Mouse (Mus musculus): ENCODE results near the gene Fbxo5. TPM values are rescaled to one million over a fixed set of nuclear protein-coding genes. Genes with fewer than 3 reads are reported as not detected.

Gene Fbxo5
- 60.9 and 80.3 TPM in 2 replicates for polyA plus RNA-seq (2016; fragmentation: Nextera tagmentation; extraction: Ambion mirVana)

GRCm38 (mm10) chr10:5805243-5805730 is at the start of gene Fbxo5:
TSS of gene Fbxo5 (minus strand) at chr10:5805600.
- peak; percentile 99 for DNase-seq (ENCODE audit: low spot score)
- H3K27ac ChIP-seq, result peak within 1 kb of the TSS; percentile 95
- under 1% methylated on average over 42 of the region's 42 CpGs for WGBS
- H3K4me1 ChIP-seq, result peaks cover 8% of the 10 kb centered on the region
- peaks cover 26% of the 10 kb centered on the region for H3K36me3 ChIP-seq
- H3K9me3 ChIP-seq, result no peaks in the 10 kb centered on the region
- H3K27me3 ChIP-seq (ENCODE audit: insufficient read depth, poor library complexity, severe bottlenecking), result no peaks in the 10 kb centered on the region
- peak within 1 kb of the TSS; percentile 83 for H3K4me3 ChIP-seq

GRCm38 (mm10) chr10:5853290-5853868 is 48.0 kb upstream of the Fbxo5 start:
- no peaks in the 10 kb centered on the region for H3K36me3 ChIP-seq
- H3K27me3 ChIP-seq (ENCODE audit: insufficient read depth, poor library complexity, severe bottlenecking), result no peaks in the 10 kb centered on the region
- no peak overlapping the region for H3K4me3 ChIP-seq
- 89% methylated on average over 8 of the region's 8 CpGs for WGBS
- no peak for DNase-seq (ENCODE audit: low spot score)
- H3K4me1 ChIP-seq, result no peaks in the 10 kb centered on the region
- no peak overlapping the region for H3K27ac ChIP-seq
- H3K9me3 ChIP-seq, result no peaks in the 10 kb centered on the region

DNA sequence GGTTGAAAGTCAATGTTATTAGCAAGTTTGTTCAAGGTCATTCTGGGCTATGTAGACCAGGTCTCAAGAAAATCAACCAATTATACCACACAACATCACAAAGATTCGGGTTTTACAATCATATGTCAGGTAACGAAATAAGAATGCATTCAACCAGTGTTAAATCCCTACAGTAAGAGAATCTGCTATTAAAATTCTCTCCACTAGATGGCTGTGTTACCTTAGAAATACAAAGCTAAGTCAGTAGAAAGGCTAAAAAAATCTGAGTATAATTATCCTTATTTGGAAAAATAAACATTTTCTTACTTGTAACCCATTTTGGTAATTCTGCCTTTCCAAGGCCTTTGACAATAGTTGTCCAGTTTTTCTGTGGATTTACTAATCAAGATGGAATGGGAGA is 41.5 kb upstream of the Fbxo5 start:
- Histone ChIP-seq H3K36me3 (no peaks in the 10 kb centered on the region), H3K27me3 (ENCODE audit: insufficient read depth, poor library complexity, severe bottlenecking) (no peaks in the 10 kb centered on the region), H3K4me1 (no peaks in the 10 kb centered on the region), H3K9me3 (no peaks in the 10 kb centered on the region), H3K27ac (no peak overlapping the region), H3K4me3 (no peak overlapping the region)
- DNase-seq (ENCODE audit: low spot score), result no peak
- 43% methylated on average over 2 of the region's 2 CpGs for WGBS

DNA sequence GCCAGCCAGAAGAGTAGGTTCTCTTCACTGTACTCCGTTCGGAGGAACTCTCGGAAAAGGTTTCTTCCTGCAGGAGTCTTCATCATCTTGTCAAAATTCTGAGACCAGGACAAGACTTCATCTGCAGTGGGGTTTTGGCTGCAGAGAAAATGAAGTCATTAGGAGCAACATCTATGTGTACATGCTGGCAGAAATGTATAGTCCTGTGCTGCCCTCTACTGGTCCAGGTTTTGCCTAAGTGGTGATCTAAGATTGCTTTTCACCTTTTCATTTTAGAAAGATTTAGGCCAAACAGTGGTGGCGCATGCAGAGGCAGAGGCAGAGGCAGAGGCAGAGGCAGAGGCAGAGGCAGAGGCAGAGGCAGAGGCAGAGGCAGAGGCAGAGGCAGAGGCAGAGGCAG is 36.0 kb upstream of the Fbxo5 start:
- 83% methylated on average over 4 of the region's 4 CpGs for WGBS

GRCm38 (mm10) chr10:5826336-5827025 is 21.1 kb upstream of the Fbxo5 start:
- DNase-seq (ENCODE audit: low spot score), result no peak
- Histone ChIP-seq H3K36me3 (peaks cover 6% of the 10 kb centered on the region; the same call in 1 of the 2 replicates), H3K9me3 (no peaks in the 10 kb centered on the region), H3K4me1 (peaks cover 9% of the 10 kb centered on the region), H3K27ac (no peak overlapping the region), H3K27me3 (ENCODE audit: insufficient read depth, poor library complexity, severe bottlenecking) (no peaks in the 10 kb centered on the region), H3K4me3 (no peak overlapping the region)
- WGBS, result 70% methylated on average over 6 of the region's 6 CpGs

More for the DNA sequence above, 36.0 kb upstream of the Fbxo5 start:
- Histone ChIP-seq H3K4me1 (no peaks in the 10 kb centered on the region), H3K4me3 (no peak overlapping the region), H3K9me3 (no peaks in the 10 kb centered on the region), H3K27me3 (ENCODE audit: insufficient read depth, poor library complexity, severe bottlenecking) (no peaks in the 10 kb centered on the region), H3K27ac (no peak overlapping the region), H3K36me3 (no peaks in the 10 kb centered on the region)
- no peak for DNase-seq (ENCODE audit: low spot score)

DNA sequence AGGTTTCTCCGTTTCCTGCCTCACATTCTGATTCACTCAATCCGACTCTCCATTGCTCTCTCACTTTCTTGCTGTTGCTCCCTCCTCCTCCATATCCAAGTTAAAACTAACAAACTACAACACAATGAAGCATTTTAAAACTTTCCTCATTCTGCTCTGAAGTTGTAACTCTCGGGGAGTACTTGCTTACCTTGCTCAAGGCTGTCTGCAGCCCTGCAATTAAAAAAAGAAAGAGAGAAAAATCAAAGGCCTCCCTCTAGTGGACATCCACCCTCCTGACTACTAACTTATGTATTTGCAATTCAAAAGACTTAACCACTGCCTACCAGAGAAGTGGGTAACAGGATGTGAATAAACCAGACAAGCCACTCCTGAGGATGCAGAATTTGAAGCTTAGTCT is 19.4 kb upstream of the Fbxo5 start:
- Histone ChIP-seq H3K27me3 (ENCODE audit: insufficient read depth, poor library complexity, severe bottlenecking) (no peaks in the 10 kb centered on the region), H3K36me3 (peaks cover 13% of the 10 kb centered on the region; the same call in 1 of the 2 replicates)
- no peak for DNase-seq (ENCODE audit: low spot score)

GRCm38 (mm10) chr10:5823740-5824491 is 18.5 kb upstream of the Fbxo5 start, which contains the start of gene Mtrf1l:
TSS of gene Mtrf1l (minus strand) at chr10:5823910.
- Histone ChIP-seq H3K9me3 (no peaks in the 10 kb centered on the region), H3K27me3 (ENCODE audit: insufficient read depth, poor library complexity, severe bottlenecking) (no peaks in the 10 kb centered on the region), H3K4me3 (peak within 1 kb of the TSS; percentile 82), H3K36me3 (peaks cover 22% of the 10 kb centered on the region), H3K27ac (peak within 1 kb of the TSS; percentile 93), H3K4me1 (peaks cover 9% of the 10 kb centered on the region)
- DNase-seq (ENCODE audit: low spot score), result peak; percentile 99
- under 1% methylated on average over 47 of the region's 47 CpGs for WGBS

More for the DNA sequence above, 19.4 kb upstream of the Fbxo5 start:
- H3K27ac ChIP-seq, result peak overlapping the region; percentile 93
- H3K9me3 ChIP-seq, result no peaks in the 10 kb centered on the region
- 2% methylated on average over 3 of the region's 3 CpGs for WGBS
- H3K4me1 ChIP-seq, result peaks cover 9% of the 10 kb centered on the region
- H3K4me3 ChIP-seq, result peak overlapping the region; percentile 82

DNA sequence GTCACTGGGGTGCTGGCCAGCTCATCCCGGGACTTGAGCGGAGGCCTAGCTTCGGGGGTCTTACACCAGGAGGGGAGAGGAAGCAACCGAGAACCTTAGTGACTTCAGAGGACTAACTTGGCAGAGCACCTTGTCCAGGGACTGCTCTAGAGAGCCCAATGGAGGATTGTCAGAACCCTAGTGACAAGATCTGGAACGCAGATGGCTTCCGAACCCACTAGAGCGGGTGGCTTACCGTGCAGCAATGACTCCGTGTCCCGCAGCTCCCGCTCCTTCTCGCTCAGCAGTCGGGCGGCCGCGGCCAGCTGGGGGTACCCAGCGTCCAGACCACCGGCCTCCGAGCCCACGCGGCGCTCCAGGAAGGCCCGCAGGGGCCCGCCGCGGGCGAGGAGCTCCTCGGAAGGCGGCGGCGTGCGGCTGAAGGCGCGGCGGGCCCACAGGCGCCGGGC is 17.9 kb upstream of the Fbxo5 start:
- Histone ChIP-seq H3K27me3 (ENCODE audit: insufficient read depth, poor library complexity, severe bottlenecking) (no peaks in the 10 kb centered on the region), H3K36me3 (peaks cover 28% of the 10 kb centered on the region), H3K4me3 (peak overlapping the region; percentile 82), H3K9me3 (no peaks in the 10 kb centered on the region), H3K4me1 (peaks cover 9% of the 10 kb centered on the region), H3K27ac (peak overlapping the region; percentile 93)
- under 1% methylated on average over 37 of the region's 37 CpGs for WGBS
- DNase-seq (ENCODE audit: low spot score), result peak; percentile 81

DNA sequence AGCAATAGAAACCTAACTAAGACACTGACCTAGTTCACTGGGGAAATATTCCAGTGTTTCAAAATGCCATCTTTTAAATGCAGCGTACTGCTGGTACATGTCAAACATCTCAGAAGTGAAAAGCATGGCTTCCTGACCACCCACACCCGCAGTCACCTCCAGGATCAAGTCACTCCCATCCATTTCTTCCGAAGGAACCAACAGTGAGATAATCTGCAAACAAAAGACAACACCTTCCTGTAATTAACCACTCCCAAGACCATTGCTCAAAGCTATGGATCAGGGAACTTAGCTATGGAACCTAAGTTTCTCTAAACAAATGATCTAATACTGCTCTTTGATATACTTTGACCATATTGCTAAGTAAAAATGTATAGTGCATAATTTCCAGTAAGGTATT is 13.4 kb upstream of the Fbxo5 start:
- DNase-seq (ENCODE audit: low spot score), result no peak
- H3K27me3 ChIP-seq (ENCODE audit: insufficient read depth, poor library complexity, severe bottlenecking), result no peaks in the 10 kb centered on the region
- no peaks in the 10 kb centered on the region for H3K9me3 ChIP-seq
- WGBS, result 89% methylated on average over 3 of the region's 3 CpGs
- H3K36me3 ChIP-seq, result peaks cover 70% of the 10 kb centered on the region
- no peak overlapping the region for H3K27ac ChIP-seq
- H3K4me1 ChIP-seq, result peaks cover 9% of the 10 kb centered on the region
- no peak overlapping the region for H3K4me3 ChIP-seq

DNA sequence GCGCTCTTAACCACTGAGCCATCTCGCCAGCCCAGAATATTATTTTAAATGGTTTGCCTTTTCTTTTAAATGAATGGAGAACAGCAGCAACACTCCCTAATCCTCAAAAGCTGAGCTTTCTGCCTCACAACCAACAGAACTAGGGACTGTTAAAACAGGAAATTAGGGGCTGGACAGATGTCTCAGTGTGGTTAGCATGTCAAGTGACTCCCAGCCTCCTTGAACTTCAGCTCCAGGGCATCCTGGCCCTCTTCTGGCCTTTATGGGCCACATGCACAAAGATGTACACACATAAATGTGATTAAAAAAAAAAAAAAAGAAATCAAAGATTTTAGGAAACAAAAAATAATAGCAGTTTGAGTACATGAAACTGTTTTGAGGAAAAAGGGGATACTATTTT is 10.6 kb upstream of the Fbxo5 start:
- Histone ChIP-seq H3K36me3 (peaks cover 87% of the 10 kb centered on the region), H3K27ac (no peak overlapping the region), H3K9me3 (no peaks in the 10 kb centered on the region), H3K4me1 (no peaks in the 10 kb centered on the region), H3K4me3 (no peak overlapping the region), H3K27me3 (ENCODE audit: insufficient read depth, poor library complexity, severe bottlenecking) (no peaks in the 10 kb centered on the region)
- no peak for DNase-seq (ENCODE audit: low spot score)
- WGBS, result 94% methylated on average over 2 of the region's 2 CpGs

DNA sequence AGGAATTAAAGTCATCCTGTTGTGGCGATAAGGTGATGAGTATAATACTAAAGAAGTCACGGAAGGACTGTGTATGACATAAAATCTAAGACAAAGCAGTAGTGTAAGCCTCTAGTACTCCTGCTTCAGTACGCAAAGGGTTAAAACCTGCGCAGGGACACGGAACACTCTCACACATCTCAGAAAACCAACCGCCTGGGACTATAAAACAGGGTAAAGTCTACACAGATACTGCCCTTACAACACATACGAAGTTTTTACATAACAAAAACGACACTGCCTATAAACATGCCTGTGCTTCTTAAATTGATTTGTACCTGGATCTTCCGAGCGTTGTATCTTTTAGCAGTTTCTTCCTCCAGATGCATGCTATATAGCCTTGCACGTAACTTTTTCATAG is 8.3 kb upstream of the Fbxo5 start:
- DNase-seq (ENCODE audit: low spot score), result no peak
- Histone ChIP-seq H3K4me3 (no peak overlapping the region), H3K36me3 (peaks cover 69% of the 10 kb centered on the region), H3K27ac (no peak overlapping the region), H3K9me3 (no peaks in the 10 kb centered on the region), H3K4me1 (no peaks in the 10 kb centered on the region), H3K27me3 (ENCODE audit: insufficient read depth, poor library complexity, severe bottlenecking) (no peaks in the 10 kb centered on the region)
- WGBS, result 92% methylated on average over 11 of the region's 11 CpGs

- no peak for DNase-seq (ENCODE audit: low spot score)
- Histone ChIP-seq H3K9me3 (no peaks in the 10 kb centered on the region), H3K27ac (no peak overlapping the region), H3K4me1 (peaks cover 4% of the 10 kb centered on the region), H3K4me3 (no peak overlapping the region), H3K27me3 (ENCODE audit: insufficient read depth, poor library complexity, severe bottlenecking) (no peaks in the 10 kb centered on the region), H3K36me3 (peaks cover 15% of the 10 kb centered on the region)
- WGBS, result 80% methylated on average over 2 of the region's 2 CpGs
Observed at GRCm38 (mm10) chr10:5807683-5808082, 2.3 kb upstream of the Fbxo5 start.

DNA sequence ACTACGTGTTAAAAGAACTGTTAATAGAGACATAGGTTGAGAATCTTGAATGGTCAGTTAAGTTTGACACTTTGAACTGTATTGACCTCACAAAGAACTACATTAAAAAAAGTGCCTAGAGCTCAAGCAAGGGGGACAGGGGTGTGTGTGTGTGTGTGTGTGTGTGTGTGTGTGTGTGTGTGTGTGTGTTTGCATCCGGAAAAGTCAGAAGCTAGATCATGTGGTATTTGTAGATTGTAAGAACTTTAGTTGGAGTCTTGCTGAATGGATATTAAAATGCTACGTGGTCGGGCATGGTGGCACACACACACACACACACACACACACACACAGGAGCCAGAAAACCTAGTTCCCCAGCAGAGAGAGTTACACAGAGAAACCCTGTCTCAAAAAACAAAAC is 1.6 kb upstream of the Fbxo5 start:
- WGBS, result 79% methylated on average over 4 of the region's 4 CpGs
- Histone ChIP-seq H3K36me3 (peaks cover 15% of the 10 kb centered on the region), H3K27me3 (ENCODE audit: insufficient read depth, poor library complexity, severe bottlenecking) (no peaks in the 10 kb centered on the region), H3K9me3 (no peaks in the 10 kb centered on the region), H3K27ac (peak overlapping the region; percentile 95; the same call in 1 of the 2 replicates), H3K4me1 (peaks cover 8% of the 10 kb centered on the region), H3K4me3 (no peak overlapping the region)
- no peak for DNase-seq (ENCODE audit: low spot score)

Measured in heart, embryonic 10.5 days (tissue).